Mouse (Mus musculus): Measurements from ENCODE around the gene Bcl6. TPM values are rescaled to one million over a fixed set of nuclear protein-coding genes. Genes with fewer than 3 reads are reported as not detected.

The Bcl6 gene
- polyA plus RNA-seq, 1 experiment from 2014 or later = 0.40 TPM

DNA sequence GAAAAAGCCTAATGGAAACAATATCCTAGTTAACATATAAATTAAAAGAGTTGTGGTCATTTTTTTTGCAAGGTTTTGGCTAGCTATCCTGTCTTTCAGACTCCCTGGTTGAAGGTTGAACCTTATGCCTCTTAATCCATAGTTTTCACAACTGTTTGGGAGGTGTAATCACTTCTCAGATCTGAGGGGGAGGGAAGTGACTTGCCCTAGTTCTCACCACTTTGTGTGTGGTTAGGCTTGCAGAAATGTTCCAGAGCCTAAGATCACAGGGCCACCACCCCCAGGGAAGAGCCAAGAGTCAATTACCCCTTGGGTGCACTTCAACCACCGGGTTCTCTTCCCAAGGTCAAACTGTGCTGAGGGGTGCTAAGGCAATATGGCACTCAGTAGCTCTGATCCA lies 33.1 kb upstream of the Bcl6 start:
- 37% methylated on average over 1 of the region's 1 CpGs for WGBS (ENCODE audit: insufficient replicate concordance)
- no peak overlapping the region for H3K27ac ChIP-seq (ENCODE audit: low read depth, low read length)

DNA sequence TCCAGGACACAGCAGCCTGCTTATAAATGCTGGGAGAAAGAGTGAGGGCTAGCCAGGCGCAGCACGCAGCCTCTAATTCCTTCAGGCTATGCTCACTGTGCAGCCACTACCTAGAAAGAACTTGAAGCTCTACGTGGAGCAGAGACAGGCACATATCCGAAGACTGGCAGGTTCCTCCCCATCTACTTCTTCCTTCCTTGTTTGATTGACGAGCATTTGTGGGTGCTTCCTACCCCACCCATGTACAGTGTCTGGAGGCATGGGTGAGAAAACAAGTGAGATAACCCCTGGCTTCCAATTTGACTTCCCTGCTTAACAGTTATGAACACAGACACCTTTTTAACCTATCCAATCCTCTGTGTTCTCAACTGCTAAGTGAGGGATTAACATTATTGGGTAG lies 28.1 kb upstream of the Bcl6 start:
- no peak overlapping the region for H3K9ac ChIP-seq (ENCODE audit: low read depth, low read length)
- no peak for ATAC-seq (replicated peaks; ENCODE audit: insufficient number of reproducible peaks, low FRiP score, low TSS enrichment)
- H3K9me3 ChIP-seq (replicated peaks; ENCODE audit: control insufficient read depth, low read length) = no peaks in the 10 kb centered on the region
- WGBS (ENCODE audit: insufficient replicate concordance) = 58% methylated on average over 5 of the region's 5 CpGs
- no peaks in the 10 kb centered on the region for H3K27me3 ChIP-seq (ENCODE audit: control insufficient read depth, insufficient read depth, low read length)
- no peak overlapping the region for H3K4me3 ChIP-seq (ENCODE audit: low read depth, low read length)
- H3K4me2 ChIP-seq = no peak overlapping the region
- no peaks in the 10 kb centered on the region for H3K4me1 ChIP-seq (ENCODE audit: control insufficient read depth, insufficient read depth, low read length)
- H3K36me3 ChIP-seq (ENCODE audit: control insufficient read depth, insufficient read depth, low read length) = no peaks in the 10 kb centered on the region
- no peak overlapping the region for H3K27ac ChIP-seq (ENCODE audit: low read depth, low read length)

More for the DNA sequence above, 33.1 kb upstream of the Bcl6 start:
- Histone ChIP-seq H3K27me3 (ENCODE audit: control insufficient read depth, insufficient read depth, low read length) (no peaks in the 10 kb centered on the region), H3K36me3 (ENCODE audit: control insufficient read depth, insufficient read depth, low read length) (no peaks in the 10 kb centered on the region), H3K4me2 (no peak overlapping the region), H3K4me3 (ENCODE audit: low read depth, low read length) (no peak overlapping the region), H3K9me3 (replicated peaks; ENCODE audit: control insufficient read depth, low read length) (no peaks in the 10 kb centered on the region), H3K9ac (ENCODE audit: low read depth, low read length) (no peak overlapping the region), H3K4me1 (ENCODE audit: control insufficient read depth, insufficient read depth, low read length) (no peaks in the 10 kb centered on the region)
- no peak for ATAC-seq (replicated peaks; ENCODE audit: insufficient number of reproducible peaks, low FRiP score, low TSS enrichment)

DNA sequence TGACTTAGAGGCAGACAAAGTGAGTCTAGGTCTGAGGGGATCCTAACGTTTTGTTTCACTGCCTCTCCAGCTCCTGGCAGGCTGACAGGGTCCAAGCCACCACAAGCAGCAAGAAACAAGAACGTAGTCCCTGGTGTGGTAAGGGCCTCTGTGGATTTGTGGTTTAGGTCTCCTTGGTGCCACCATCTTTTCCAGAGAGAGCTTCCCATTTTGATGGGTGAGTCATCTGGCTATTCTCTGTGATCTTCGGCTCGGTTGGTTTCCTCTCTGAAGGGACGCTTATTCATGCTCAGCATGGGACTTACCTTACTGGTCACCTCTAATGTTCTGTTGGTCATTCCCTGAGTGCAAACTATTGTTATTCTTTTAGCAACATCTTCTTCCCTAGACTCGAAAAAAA lies 27.6 kb upstream of the Bcl6 start:
- no peak overlapping the region for H3K4me2 ChIP-seq
- no peak overlapping the region for H3K27ac ChIP-seq (ENCODE audit: low read depth, low read length)
- H3K9me3 ChIP-seq (replicated peaks; ENCODE audit: control insufficient read depth, low read length) = no peaks in the 10 kb centered on the region
- no peaks in the 10 kb centered on the region for H3K4me1 ChIP-seq (ENCODE audit: control insufficient read depth, insufficient read depth, low read length)
- no peak for ATAC-seq (replicated peaks; ENCODE audit: insufficient number of reproducible peaks, low FRiP score, low TSS enrichment)
- WGBS (ENCODE audit: insufficient replicate concordance) = 59% methylated on average over 6 of the region's 6 CpGs
- no peak overlapping the region for H3K4me3 ChIP-seq (ENCODE audit: low read depth, low read length)
- H3K9ac ChIP-seq (ENCODE audit: low read depth, low read length) = no peak overlapping the region
- H3K27me3 ChIP-seq (ENCODE audit: control insufficient read depth, insufficient read depth, low read length) = no peaks in the 10 kb centered on the region
- no peaks in the 10 kb centered on the region for H3K36me3 ChIP-seq (ENCODE audit: control insufficient read depth, insufficient read depth, low read length)

DNA sequence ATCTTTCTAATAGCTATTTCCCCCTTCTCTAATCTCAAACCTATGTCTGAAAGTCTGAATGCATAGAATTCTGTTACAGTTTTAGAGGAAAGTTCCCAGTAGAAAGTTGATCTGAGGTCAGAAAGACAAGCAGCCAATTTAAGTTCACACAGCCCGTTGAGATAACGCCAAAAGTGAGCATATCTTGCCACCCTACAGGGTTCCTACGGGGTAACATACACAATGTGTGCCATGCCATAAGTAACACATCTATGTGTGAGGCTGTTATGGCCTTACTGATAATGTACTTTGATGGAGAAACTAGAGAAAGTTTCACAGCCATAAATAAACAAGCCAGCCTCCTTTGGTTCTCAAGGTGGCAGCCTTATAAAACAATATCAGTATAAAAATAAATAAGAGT lies 25.7 kb upstream of the Bcl6 start:
- Histone ChIP-seq H3K4me3 (ENCODE audit: low read depth, low read length) (no peak overlapping the region), H3K27ac (ENCODE audit: low read depth, low read length) (no peak overlapping the region), H3K4me1 (ENCODE audit: control insufficient read depth, insufficient read depth, low read length) (no peaks in the 10 kb centered on the region), H3K9me3 (replicated peaks; ENCODE audit: control insufficient read depth, low read length) (no peaks in the 10 kb centered on the region), H3K4me2 (no peak overlapping the region), H3K9ac (ENCODE audit: low read depth, low read length) (no peak overlapping the region), H3K27me3 (ENCODE audit: control insufficient read depth, insufficient read depth, low read length) (no peaks in the 10 kb centered on the region), H3K36me3 (ENCODE audit: control insufficient read depth, insufficient read depth, low read length) (no peaks in the 10 kb centered on the region)
- ATAC-seq (replicated peaks; ENCODE audit: insufficient number of reproducible peaks, low FRiP score, low TSS enrichment) = no peak
- WGBS (ENCODE audit: insufficient replicate concordance) = 38% methylated on average over 3 of the region's 3 CpGs

DNA sequence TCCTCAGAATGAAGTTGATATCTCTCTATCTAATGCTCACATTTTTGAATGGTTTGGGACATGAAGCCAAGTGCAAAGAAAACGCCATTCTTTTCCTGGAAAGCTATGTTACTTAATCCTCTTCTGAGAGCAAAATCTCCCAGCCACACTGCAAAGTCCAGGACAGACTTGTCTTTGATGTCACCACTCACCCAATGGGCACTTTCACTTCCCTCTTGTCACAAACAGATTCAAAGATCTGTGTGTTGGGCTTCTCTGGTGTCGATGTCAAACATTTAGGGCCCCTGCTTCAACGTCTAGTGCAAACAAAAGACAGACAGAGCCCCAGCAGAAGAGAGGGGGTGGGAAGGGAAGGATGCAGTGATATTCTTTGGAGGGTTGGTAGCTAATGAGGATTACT lies 23.4 kb upstream of the Bcl6 start:
- H3K27me3 ChIP-seq (ENCODE audit: control insufficient read depth, insufficient read depth, low read length) = no peaks in the 10 kb centered on the region
- ATAC-seq (replicated peaks; ENCODE audit: insufficient number of reproducible peaks, low FRiP score, low TSS enrichment) = no peak
- H3K27ac ChIP-seq (ENCODE audit: low read depth, low read length) = no peak overlapping the region
- H3K9me3 ChIP-seq (replicated peaks; ENCODE audit: control insufficient read depth, low read length) = no peaks in the 10 kb centered on the region
- 27% methylated on average over 3 of the region's 3 CpGs for WGBS (ENCODE audit: insufficient replicate concordance)
- no peak overlapping the region for H3K4me3 ChIP-seq (ENCODE audit: low read depth, low read length)
- H3K4me1 ChIP-seq (ENCODE audit: control insufficient read depth, insufficient read depth, low read length) = no peaks in the 10 kb centered on the region
- no peaks in the 10 kb centered on the region for H3K36me3 ChIP-seq (ENCODE audit: control insufficient read depth, insufficient read depth, low read length)
- H3K9ac ChIP-seq (ENCODE audit: low read depth, low read length) = no peak overlapping the region
- no peak overlapping the region for H3K4me2 ChIP-seq

DNA sequence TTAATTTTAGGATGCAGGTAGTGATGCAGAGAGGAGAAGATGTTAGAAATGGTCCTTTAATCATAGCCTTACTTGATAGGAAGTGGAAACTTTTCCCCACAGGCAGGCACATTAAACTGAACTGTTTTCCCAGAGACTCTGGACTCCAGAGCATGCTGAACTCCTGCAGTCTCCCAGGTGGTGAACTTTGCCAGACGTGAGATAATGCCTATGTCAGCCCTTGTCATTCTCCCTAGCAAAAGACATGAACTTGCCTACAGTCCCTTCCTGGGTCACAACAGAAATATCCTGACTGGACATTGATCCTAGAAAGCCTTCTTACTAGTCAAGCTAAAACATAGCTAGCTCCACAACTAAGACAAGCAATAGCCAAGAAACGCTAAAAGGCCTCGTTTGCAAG lies 22.7 kb upstream of the Bcl6 start:
- Histone ChIP-seq H3K4me3 (ENCODE audit: low read depth, low read length) (no peak overlapping the region), H3K27ac (ENCODE audit: low read depth, low read length) (no peak overlapping the region), H3K9ac (ENCODE audit: low read depth, low read length) (no peak overlapping the region), H3K27me3 (ENCODE audit: control insufficient read depth, insufficient read depth, low read length) (no peaks in the 10 kb centered on the region), H3K9me3 (replicated peaks; ENCODE audit: control insufficient read depth, low read length) (no peaks in the 10 kb centered on the region), H3K36me3 (ENCODE audit: control insufficient read depth, insufficient read depth, low read length) (no peaks in the 10 kb centered on the region), H3K4me2 (no peak overlapping the region), H3K4me1 (ENCODE audit: control insufficient read depth, insufficient read depth, low read length) (no peaks in the 10 kb centered on the region)
- WGBS (ENCODE audit: insufficient replicate concordance) = 59% methylated on average over 3 of the region's 3 CpGs
- ATAC-seq (replicated peaks; ENCODE audit: insufficient number of reproducible peaks, low FRiP score, low TSS enrichment) = no peak

DNA sequence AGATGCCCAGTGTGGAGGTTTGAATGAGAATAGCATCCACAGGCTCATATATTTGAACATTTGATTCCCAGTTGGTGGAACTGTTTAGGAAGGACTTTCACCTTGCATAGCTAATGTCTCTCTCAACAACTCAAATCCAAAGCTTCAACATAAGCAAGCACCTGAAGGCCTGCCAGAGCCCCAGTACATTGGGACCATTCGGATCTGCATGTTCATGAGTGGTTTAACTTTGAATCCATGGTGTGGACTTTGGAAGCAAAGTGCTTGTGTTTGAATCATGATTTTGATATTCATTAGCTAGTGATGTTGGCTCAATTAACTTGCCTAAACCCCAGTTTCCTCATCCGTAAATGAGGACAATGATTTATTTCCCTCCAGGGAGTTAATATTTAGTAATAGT lies 21.2 kb upstream of the Bcl6 start:
- Histone ChIP-seq H3K9me3 (replicated peaks; ENCODE audit: control insufficient read depth, low read length) (no peaks in the 10 kb centered on the region), H3K4me3 (ENCODE audit: low read depth, low read length) (no peak overlapping the region), H3K36me3 (ENCODE audit: control insufficient read depth, insufficient read depth, low read length) (no peaks in the 10 kb centered on the region), H3K9ac (ENCODE audit: low read depth, low read length) (no peak overlapping the region), H3K27me3 (ENCODE audit: control insufficient read depth, insufficient read depth, low read length) (no peaks in the 10 kb centered on the region), H3K4me1 (ENCODE audit: control insufficient read depth, insufficient read depth, low read length) (no peaks in the 10 kb centered on the region), H3K27ac (ENCODE audit: low read depth, low read length) (no peak overlapping the region), H3K4me2 (no peak overlapping the region)
- ATAC-seq (replicated peaks; ENCODE audit: insufficient number of reproducible peaks, low FRiP score, low TSS enrichment) = no peak
- 84% methylated on average over 2 of the region's 2 CpGs for WGBS (ENCODE audit: insufficient replicate concordance)

DNA sequence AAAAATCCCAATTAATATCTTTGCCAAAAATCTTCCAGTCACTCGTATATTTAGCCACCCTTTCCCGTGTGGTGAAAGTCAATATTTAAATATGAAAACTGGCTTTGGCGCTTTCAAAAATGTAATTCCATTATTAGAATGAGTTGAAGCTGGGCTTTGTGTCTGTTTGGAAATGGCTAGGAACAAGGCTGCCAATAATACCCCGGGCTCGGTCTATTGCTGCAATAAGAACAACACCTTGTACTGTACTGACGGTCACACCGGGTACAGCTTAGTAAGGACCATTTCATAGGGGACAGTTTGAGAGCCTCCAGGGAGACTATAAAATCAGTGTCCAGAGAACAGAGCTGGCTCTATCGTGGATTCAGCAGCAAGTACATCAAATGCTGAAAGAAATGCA lies 17.3 kb upstream of the Bcl6 start:
- ATAC-seq (replicated peaks; ENCODE audit: insufficient number of reproducible peaks, low FRiP score, low TSS enrichment) = no peak
- WGBS (ENCODE audit: insufficient replicate concordance) = 83% methylated on average over 8 of the region's 8 CpGs

DNA sequence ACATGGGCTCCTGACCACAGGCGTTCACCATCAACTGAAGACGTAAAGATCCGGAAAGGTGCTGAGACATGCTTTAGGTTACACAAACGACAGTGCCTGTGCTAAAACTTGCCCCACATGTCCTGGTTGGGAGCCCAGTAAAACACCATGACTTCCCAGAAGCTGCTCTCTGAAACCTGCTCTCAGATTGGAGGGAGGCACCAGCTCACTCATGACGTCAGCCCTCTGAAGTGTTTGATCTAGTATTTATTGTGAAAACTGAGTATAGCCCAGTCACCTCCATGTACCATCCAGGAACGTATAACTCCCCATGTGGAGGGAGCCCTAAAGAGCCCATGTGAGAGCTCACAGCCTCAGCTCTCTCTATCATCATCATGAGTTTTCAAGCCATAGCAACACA lies 9.3 kb upstream of the Bcl6 start:
- ATAC-seq (replicated peaks; ENCODE audit: insufficient number of reproducible peaks, low FRiP score, low TSS enrichment) = no peak
- Histone ChIP-seq H3K9me3 (replicated peaks; ENCODE audit: control insufficient read depth, low read length) (no peaks in the 10 kb centered on the region), H3K36me3 (ENCODE audit: control insufficient read depth, insufficient read depth, low read length) (no peaks in the 10 kb centered on the region), H3K4me3 (ENCODE audit: low read depth, low read length) (no peak overlapping the region), H3K27ac (ENCODE audit: low read depth, low read length) (no peak overlapping the region), H3K4me1 (ENCODE audit: control insufficient read depth, insufficient read depth, low read length) (0 out of 2 replicates have a peak, but pooled peaks cover 3% of the 10 kb centered on the region), H3K9ac (ENCODE audit: low read depth, low read length) (no peak overlapping the region), H3K27me3 (ENCODE audit: control insufficient read depth, insufficient read depth, low read length) (no peaks in the 10 kb centered on the region), H3K4me2 (no peak overlapping the region)
- WGBS (ENCODE audit: insufficient replicate concordance) = 81% methylated on average over 6 of the region's 6 CpGs

More for the DNA sequence above, 17.3 kb upstream of the Bcl6 start:
- Histone ChIP-seq H3K4me2 (no peak overlapping the region), H3K9me3 (replicated peaks; ENCODE audit: control insufficient read depth, low read length) (no peaks in the 10 kb centered on the region), H3K4me1 (ENCODE audit: control insufficient read depth, insufficient read depth, low read length) (no peaks in the 10 kb centered on the region), H3K27ac (ENCODE audit: low read depth, low read length) (no peak overlapping the region), H3K4me3 (ENCODE audit: low read depth, low read length) (no peak overlapping the region), H3K36me3 (ENCODE audit: control insufficient read depth, insufficient read depth, low read length) (no peaks in the 10 kb centered on the region), H3K27me3 (ENCODE audit: control insufficient read depth, insufficient read depth, low read length) (no peaks in the 10 kb centered on the region), H3K9ac (ENCODE audit: low read depth, low read length) (no peak overlapping the region)
